Mouse (Mus musculus): Measurements from ENCODE around the gene Gpr55. TPM values are rescaled to one million over a fixed set of nuclear protein-coding genes. Genes with fewer than 3 reads are reported as not detected.

Gene Gpr55
- total and polyA plus RNA-seq, 2 experiments from 2014 or later: 0.05 to 0.12 TPM

GRCm38 (mm10) chr1:85919621-85920020 lies 41.2 kb downstream of the Gpr55 start:
- no peak for ATAC-seq
- 93% methylated on average over 7 of the region's 7 CpGs for WGBS

GRCm38 (mm10) chr1:85916830-85917450 lies 43.9 kb downstream of the Gpr55 start:
- H3K9me3 ChIP-seq (ENCODE audit: low read length): no peaks in the 10 kb centered on the region
- WGBS: 8% methylated on average over 4 of the region's 4 CpGs
- H3K4me3 ChIP-seq (ENCODE audit: low read depth, low read length): no peak overlapping the region
- no peaks in the 10 kb centered on the region for H3K27me3 ChIP-seq (ENCODE audit: insufficient read depth, low read length)
- DNase-seq (peak; percentile 90), ATAC-seq (peak; percentile 97)
- peak overlapping the region; percentile 22; the same call in 1 of the 2 replicates for H3K9ac ChIP-seq
- peaks cover 23% of the 10 kb centered on the region for H3K4me1 ChIP-seq (ENCODE audit: insufficient read depth)
- H3K27ac ChIP-seq (ENCODE audit: low read depth, low read length): peak overlapping the region; percentile 92
- peak overlapping the region; percentile 20 for H3K4me2 ChIP-seq (ENCODE audit: low read depth)
- no peak for TF ChIP-seq CTCF (IDR thresholded peaks at IDR 0.05; ENCODE audit: low read depth)
- H3K36me3 ChIP-seq (ENCODE audit: insufficient read depth): no peaks in the 10 kb centered on the region

More at GRCm38 (mm10) chr1:85919621-85920020, 41.2 kb downstream of the Gpr55 start:
- Histone ChIP-seq H3K9me3 (ENCODE audit: low read length) (no peaks in the 10 kb centered on the region), H3K9ac (no peak overlapping the region), H3K4me3 (ENCODE audit: low read depth, low read length) (no peak overlapping the region), H3K4me1 (ENCODE audit: insufficient read depth) (peaks cover 30% of the 10 kb centered on the region), H3K27ac (ENCODE audit: low read depth, low read length) (no peak overlapping the region), H3K4me2 (ENCODE audit: low read depth) (no peak overlapping the region), H3K27me3 (ENCODE audit: insufficient read depth, low read length) (no peaks in the 10 kb centered on the region), H3K36me3 (ENCODE audit: insufficient read depth) (no peaks in the 10 kb centered on the region)
- no peak for DNase-seq
- TF ChIP-seq CTCF (IDR thresholded peaks at IDR 0.05; ENCODE audit: low read depth): no peak

GRCm38 (mm10) chr1:85915890-85916289 lies 44.9 kb downstream of the Gpr55 start:
- Histone ChIP-seq H3K4me1 (ENCODE audit: insufficient read depth) (peaks cover 21% of the 10 kb centered on the region), H3K4me2 (ENCODE audit: low read depth) (no peak overlapping the region), H3K36me3 (ENCODE audit: insufficient read depth) (no peaks in the 10 kb centered on the region), H3K27me3 (ENCODE audit: insufficient read depth, low read length) (no peaks in the 10 kb centered on the region), H3K9ac (no peak overlapping the region), H3K27ac (ENCODE audit: low read depth, low read length) (peak overlapping the region; percentile 92), H3K4me3 (ENCODE audit: low read depth, low read length) (no peak overlapping the region), H3K9me3 (ENCODE audit: low read length) (no peaks in the 10 kb centered on the region)
- no peak for DNase-seq
- no peak for ATAC-seq
- no peak for TF ChIP-seq CTCF (IDR thresholded peaks at IDR 0.05; ENCODE audit: low read depth)

GRCm38 (mm10) chr1:85913078-85913755 lies 47.6 kb downstream of the Gpr55 start:
- peaks cover 18% of the 10 kb centered on the region for H3K4me1 ChIP-seq (ENCODE audit: insufficient read depth)
- H3K27me3 ChIP-seq (ENCODE audit: insufficient read depth, low read length): no peaks in the 10 kb centered on the region
- no peak overlapping the region for H3K9ac ChIP-seq
- H3K36me3 ChIP-seq (ENCODE audit: insufficient read depth): peaks cover 2% of the 10 kb centered on the region
- no peak for TF ChIP-seq CTCF (IDR thresholded peaks at IDR 0.05; ENCODE audit: low read depth)
- no peak overlapping the region for H3K4me2 ChIP-seq (ENCODE audit: low read depth)
- H3K27ac ChIP-seq (ENCODE audit: low read depth, low read length): no peak overlapping the region
- 93% methylated on average over 7 of the region's 7 CpGs for WGBS
- ATAC-seq (no peak), DNase-seq (no peak)
- H3K9me3 ChIP-seq (ENCODE audit: low read length): no peaks in the 10 kb centered on the region
- no peak overlapping the region for H3K4me3 ChIP-seq (ENCODE audit: low read depth, low read length)

GRCm38 (mm10) chr1:85908754-85909590 lies 51.8 kb downstream of the Gpr55 start:
- ATAC-seq: peak; percentile 45
- no peak overlapping the region for H3K27ac ChIP-seq (ENCODE audit: low read depth, low read length)
- H3K36me3 ChIP-seq (ENCODE audit: insufficient read depth): peaks cover 42% of the 10 kb centered on the region
- no peak for DNase-seq
- no peak for TF ChIP-seq CTCF (IDR thresholded peaks at IDR 0.05; ENCODE audit: low read depth)
- H3K4me2 ChIP-seq (ENCODE audit: low read depth): no peak overlapping the region
- WGBS: 60% methylated on average over 13 of the region's 13 CpGs
- H3K4me1 ChIP-seq (ENCODE audit: insufficient read depth): no peaks in the 10 kb centered on the region
- H3K9me3 ChIP-seq (ENCODE audit: low read length): no peaks in the 10 kb centered on the region
- H3K9ac ChIP-seq: no peak overlapping the region
- no peak overlapping the region for H3K4me3 ChIP-seq (ENCODE audit: low read depth, low read length)
- H3K27me3 ChIP-seq (ENCODE audit: insufficient read depth, low read length): no peaks in the 10 kb centered on the region

GRCm38 (mm10) chr1:85906892-85907291 lies 53.9 kb downstream of the Gpr55 start:
- Histone ChIP-seq H3K27ac (ENCODE audit: low read depth, low read length) (no peak overlapping the region), H3K27me3 (ENCODE audit: insufficient read depth, low read length) (no peaks in the 10 kb centered on the region), H3K4me1 (ENCODE audit: insufficient read depth) (0 out of 2 replicates have a peak, but pooled peaks cover 5% of the 10 kb centered on the region), H3K9ac (no peak overlapping the region), H3K9me3 (ENCODE audit: low read length) (no peaks in the 10 kb centered on the region), H3K36me3 (ENCODE audit: insufficient read depth) (peaks cover 51% of the 10 kb centered on the region), H3K4me3 (ENCODE audit: low read depth, low read length) (no peak overlapping the region), H3K4me2 (ENCODE audit: low read depth) (no peak overlapping the region)
- DNase-seq (no peak), ATAC-seq (no peak)
- WGBS: 97% methylated on average over 12 of the region's 12 CpGs
- no peak for TF ChIP-seq CTCF (IDR thresholded peaks at IDR 0.05; ENCODE audit: low read depth)
